Mouse (Mus musculus) cerebellum, adult 2 months (tissue): ENCODE data around the gene Pik3r1.

Experiments used
- CTCF ChIP-seq: fragments of 200-500 bp; IDR thresholded peaks from 2 replicates; pipeline ENCODE4 v1.5.1; 2011; ENCODE audit warnings: low read depth, mild to moderate bottlenecking, control low read depth, low read length, moderate library complexity, borderline replicate concordance; ENCODE audit not compliant: insufficient read depth
- POLR2A ChIP-seq: fragments of 200-500 bp; IDR thresholded peaks from 2 replicates; pipeline ENCODE4 v1.6.1; 2011; ENCODE audit warnings: low read length, control low read depth, borderline replicate concordance; ENCODE audit not compliant: insufficient read depth

GRCm38 (mm10) chr13:101751816-101752215, 16.2 kb downstream of the Pik3r1 start:
- TF ChIP-seq POLR2A (no peak), CTCF (no peak)
